Mouse (Mus musculus): ENCODE measurements around the gene Pakap.

Pakap gene

GRCm38 (mm10) chr4:57723659-57724058 lies 155.7 kb downstream of the Pakap start:
- DNase-seq, result no peak

GRCm38 (mm10) chr4:57725569-57725968 lies 157.6 kb downstream of the Pakap start:
- DNase-seq, result no peak

- DNase-seq, result no peak
These were observed 160.7 kb downstream of the Pakap start for GRCm38 (mm10) chr4:57728611-57729183.

GRCm38 (mm10) chr4:57730047-57730446 lies 162.1 kb downstream of the Pakap start:
- DNase-seq, result no peak

- no peak for DNase-seq
These were observed 163.0 kb downstream of the Pakap start for GRCm38 (mm10) chr4:57730801-57731598.

GRCm38 (mm10) chr4:57732351-57732750 lies 164.4 kb downstream of the Pakap start:
- DNase-seq, result no peak

GRCm38 (mm10) chr4:57733445-57733844 lies 165.5 kb downstream of the Pakap start:
- no peak for DNase-seq

GRCm38 (mm10) chr4:57735426-57735825 lies 167.4 kb downstream of the Pakap start:
- DNase-seq, result no peak

- DNase-seq, result no peak
These were observed 171.0 kb downstream of the Pakap start for GRCm38 (mm10) chr4:57738856-57739552.

GRCm38 (mm10) chr4:57743325-57743929 lies 175.4 kb downstream of the Pakap start:
- DNase-seq, result no peak

- DNase-seq, result no peak
These were observed 182.7 kb downstream of the Pakap start for GRCm38 (mm10) chr4:57750651-57751050.

GRCm38 (mm10) chr4:57751054-57751453 lies 183.1 kb downstream of the Pakap start:
- DNase-seq, result no peak

GRCm38 (mm10) chr4:57751566-57751965 lies 183.6 kb downstream of the Pakap start:
- DNase-seq, result no peak

- DNase-seq, result no peak
These were observed 187.1 kb downstream of the Pakap start for GRCm38 (mm10) chr4:57755085-57755484.

GRCm38 (mm10) chr4:57757997-57758396 lies 190.0 kb downstream of the Pakap start:
- no peak for DNase-seq

- no peak for DNase-seq
These were observed 194.4 kb downstream of the Pakap start for GRCm38 (mm10) chr4:57762424-57762823.

- DNase-seq, result no peak
These were observed 196.4 kb downstream of the Pakap start for GRCm38 (mm10) chr4:57764392-57764791.

GRCm38 (mm10) chr4:57764926-57765325 lies 196.9 kb downstream of the Pakap start:
- DNase-seq, result no peak

- DNase-seq, result no peak
These were observed 197.8 kb downstream of the Pakap start for GRCm38 (mm10) chr4:57765806-57766205.

- DNase-seq, result no peak
These were observed 201.0 kb downstream of the Pakap start for GRCm38 (mm10) chr4:57769007-57769406.

- DNase-seq, result no peak
These were observed 202.3 kb downstream of the Pakap start for GRCm38 (mm10) chr4:57770185-57770823.

- no peak for DNase-seq
These were observed 203.7 kb downstream of the Pakap start for GRCm38 (mm10) chr4:57771558-57772219.
